14 mouse cellular contexts compared by ENCODE assay signal in genomic region chr16:76294550-76294949, GRCm38 (mm10).
DNase-seq lines count a peak whose midpoint lies in the region; ATAC-seq and TF ChIP-seq lines count a peak whose summit lies in the region.
"Had no signal": no experiment of that assay in that cellular context is flagged by ENCODE, and none has a peak within 500 bp of the region (broad histone marks: within the 10 kb centered on the region; RNA-seq: fewer than 3 reads in every experiment).

No protein-coding gene starts in this region.

- no peaks in the 10 kb centered on the region for H3K9me3 ChIP-seq in midbrain, embryonic 10.5 days (replicated peaks)
- no peaks in the 10 kb centered on the region for H3K9me3 ChIP-seq in midbrain, postnatal 0 days (ENCODE audit: low read length)
- H3K9me3 ChIP-seq in intestine, embryonic 14.5 days (ENCODE audit: control insufficient read depth, low read length), result no peaks in the 10 kb centered on the region
- H3K9me3 ChIP-seq in liver, postnatal 0 days (ENCODE audit: low read length), result no peaks in the 10 kb centered on the region
- H3K9me3 ChIP-seq: forebrain, embryonic 15.5 days had no signal

- no peak for TF ChIP-seq EP300 in liver, postnatal 0 days (IDR thresholded peaks at IDR 0.05; ENCODE audit: low read depth)

- no peak overlapping the region for H3K4me3 ChIP-seq in midbrain, embryonic 10.5 days
- no peak overlapping the region for H3K4me3 ChIP-seq in midbrain, postnatal 0 days (ENCODE audit: low read depth, low read length)
- H3K4me3 ChIP-seq in cortical plate, adult 2 months (ENCODE audit: insufficient read depth, low read length), result no peak overlapping the region
- H3K4me3 ChIP-seq in intestine, embryonic 14.5 days (ENCODE audit: low read depth, low read length), result no peak overlapping the region
- no peak overlapping the region for H3K4me3 ChIP-seq in liver, postnatal 0 days (ENCODE audit: low read depth, low read length)
- H3K4me3 ChIP-seq: forebrain, embryonic 15.5 days had no signal

- peak; percentile 19; the same call in 1 of the 2 replicates for TF ChIP-seq POLR2A in cortical plate, adult 2 months (IDR thresholded peaks at IDR 0.05; ENCODE audit: extremely low read depth, insufficient read depth, low read length)

- H3K27me3 ChIP-seq in midbrain, embryonic 10.5 days (ENCODE audit: low read depth, poor library complexity, severe bottlenecking), result no peaks in the 10 kb centered on the region
- no peaks in the 10 kb centered on the region for H3K27me3 ChIP-seq in midbrain, postnatal 0 days (ENCODE audit: insufficient read depth, low read length)
- no peaks in the 10 kb centered on the region for H3K27me3 ChIP-seq in intestine, embryonic 14.5 days (replicated peaks; ENCODE audit: control insufficient read depth, insufficient read depth, low read length)
- H3K27me3 ChIP-seq in liver, postnatal 0 days (ENCODE audit: insufficient read depth, low read length), result no peaks in the 10 kb centered on the region
- H3K27me3 ChIP-seq: CH12.LX; forebrain, embryonic 15.5 days had no signal

- WGBS in midbrain, embryonic 10.5 days, result 88% methylated on average over 15 of the region's 15 CpGs
- 87% methylated on average over 15 of the region's 15 CpGs for WGBS in midbrain, postnatal 0 days
- WGBS in intestine, embryonic 14.5 days, result 78% methylated on average over 15 of the region's 15 CpGs
- 85% methylated on average over 15 of the region's 15 CpGs for WGBS in liver, postnatal 0 days (ENCODE audit: insufficient replicate concordance)

- ATAC-seq in midbrain, postnatal 0 days (ENCODE audit: low FRiP score), result no peak
- 0 out of 2 replicates have a peak, but pooled peaks have one; percentile 30 for ATAC-seq in intestine, embryonic 14.5 days (replicated peaks; ENCODE audit: low FRiP score, low TSS enrichment, low read depth)
- no peak for ATAC-seq in liver, postnatal 0 days
- ATAC-seq: forebrain, embryonic 15.5 days; inflammation-experienced regulatory T-cells, adult 6 months had no signal

- peak overlapping the region; percentile 23; the same call in 1 of the 2 replicates for H3K27ac ChIP-seq in midbrain, embryonic 10.5 days (replicated peaks)
- H3K27ac ChIP-seq in midbrain, postnatal 0 days (ENCODE audit: low read depth, low read length), result no peak overlapping the region
- no peak overlapping the region for H3K27ac ChIP-seq in cortical plate, adult 2 months (ENCODE audit: insufficient read depth, low read length)
- no peak overlapping the region for H3K27ac ChIP-seq in intestine, embryonic 14.5 days (ENCODE audit: low read depth)
- peak overlapping the region; percentile 81 for H3K27ac ChIP-seq in liver, postnatal 0 days (ENCODE audit: low read depth)
- H3K27ac ChIP-seq: forebrain, embryonic 15.5 days had no signal

- no peak for DNase-seq in midbrain, embryonic 10.5 days (ENCODE audit: low spot score)
- DNase-seq in midbrain, postnatal 0 days (ENCODE audit: low spot score), result no peak
- no peak for DNase-seq in intestine, embryonic 14.5 days (ENCODE audit: low spot score)
- no peak for DNase-seq in liver, postnatal 0 days
- DNase-seq in left cerebral cortex, adult 11 months (ENCODE audit: low spot score), result no peak
- no peak for DNase-seq in gastrocnemius, postnatal 25 days
- DNase-seq: cerebellum, postnatal 25 days; gastrocnemius, postnatal 14 days; kidney, postnatal 4 days; lung, adult 2 months had no signal

- H3K4me2 ChIP-seq in midbrain, postnatal 0 days (ENCODE audit: low read depth, low read length, poor library complexity, severe bottlenecking), result no peak overlapping the region
- H3K4me2 ChIP-seq in intestine, embryonic 14.5 days (ENCODE audit: low read length), result no peak overlapping the region
- H3K4me2 ChIP-seq in liver, postnatal 0 days (ENCODE audit: low read depth, low read length), result peak overlapping the region; percentile 19; the same call in 1 of the 2 replicates
- H3K4me2 ChIP-seq: forebrain, embryonic 15.5 days had no signal

- H3K9ac ChIP-seq in midbrain, postnatal 0 days (replicated peaks; ENCODE audit: low read length, poor library complexity, severe bottlenecking), result no peak overlapping the region
- no peak overlapping the region for H3K9ac ChIP-seq in intestine, embryonic 14.5 days (ENCODE audit: low read length)
- H3K9ac ChIP-seq in liver, postnatal 0 days (replicated peaks), result no peak overlapping the region
- H3K9ac ChIP-seq: forebrain, embryonic 15.5 days had no signal

- peaks cover 53% of the 10 kb centered on the region for H3K36me3 ChIP-seq in midbrain, embryonic 10.5 days
- H3K36me3 ChIP-seq in midbrain, postnatal 0 days (ENCODE audit: insufficient read depth, low read length), result peaks cover 28% of the 10 kb centered on the region
- H3K36me3 ChIP-seq in intestine, embryonic 14.5 days (ENCODE audit: control insufficient read depth, insufficient read depth, low read length), result peaks cover 51% of the 10 kb centered on the region
- H3K36me3 ChIP-seq in liver, postnatal 0 days (replicated peaks; ENCODE audit: insufficient read depth, low read length), result peaks cover 37% of the 10 kb centered on the region

- TF ChIP-seq CTCF in midbrain, postnatal 0 days (IDR thresholded peaks at IDR 0.05), result no peak
- TF ChIP-seq CTCF in cortical plate, adult 2 months (IDR thresholded peaks at IDR 0.05; ENCODE audit: extremely low read depth, insufficient read depth, low read length), result no peak
- no peak for TF ChIP-seq CTCF in liver, postnatal 0 days (IDR thresholded peaks at IDR 0.05; ENCODE audit: low read depth)

- peaks cover 16% of the 10 kb centered on the region; the same call in 1 of the 2 replicates for H3K4me1 ChIP-seq in midbrain, embryonic 10.5 days
- H3K4me1 ChIP-seq in midbrain, postnatal 0 days (ENCODE audit: insufficient read depth, low read length), result no peaks in the 10 kb centered on the region; the same call in 1 of the 2 replicates
- no peaks in the 10 kb centered on the region for H3K4me1 ChIP-seq in cortical plate, adult 2 months (ENCODE audit: control insufficient read depth, insufficient read depth, low read length)
- H3K4me1 ChIP-seq in intestine, embryonic 14.5 days (replicated peaks; ENCODE audit: control insufficient read depth, insufficient read depth, low read length), result peaks cover 13% of the 10 kb centered on the region; the same call in 1 of the 2 replicates
- H3K4me1 ChIP-seq in liver, postnatal 0 days (ENCODE audit: insufficient read depth), result peaks cover 14% of the 10 kb centered on the region
- H3K4me1 ChIP-seq: forebrain, embryonic 15.5 days had no signal

Comparison
In these comparisons a context has a peak if more than half of its experiments do, and no peak if none do; other contexts are left out.
1. H3K27ac ChIP-seq: peak in midbrain, embryonic 10.5 days (single experiment) and liver, postnatal 0 days (single experiment); none in midbrain, postnatal 0 days (single experiment), cortical plate, adult 2 months (single experiment) and intestine, embryonic 14.5 days (single experiment).